Mouse (Mus musculus): ENCODE measurements at regions not wholly inside any gene's neighbourhood (a gene's known extent, or its start where the extent isn't known, plus 50 kb on each side); places are given as distances from the start of the nearest gene placed in this dataset.

DNA sequence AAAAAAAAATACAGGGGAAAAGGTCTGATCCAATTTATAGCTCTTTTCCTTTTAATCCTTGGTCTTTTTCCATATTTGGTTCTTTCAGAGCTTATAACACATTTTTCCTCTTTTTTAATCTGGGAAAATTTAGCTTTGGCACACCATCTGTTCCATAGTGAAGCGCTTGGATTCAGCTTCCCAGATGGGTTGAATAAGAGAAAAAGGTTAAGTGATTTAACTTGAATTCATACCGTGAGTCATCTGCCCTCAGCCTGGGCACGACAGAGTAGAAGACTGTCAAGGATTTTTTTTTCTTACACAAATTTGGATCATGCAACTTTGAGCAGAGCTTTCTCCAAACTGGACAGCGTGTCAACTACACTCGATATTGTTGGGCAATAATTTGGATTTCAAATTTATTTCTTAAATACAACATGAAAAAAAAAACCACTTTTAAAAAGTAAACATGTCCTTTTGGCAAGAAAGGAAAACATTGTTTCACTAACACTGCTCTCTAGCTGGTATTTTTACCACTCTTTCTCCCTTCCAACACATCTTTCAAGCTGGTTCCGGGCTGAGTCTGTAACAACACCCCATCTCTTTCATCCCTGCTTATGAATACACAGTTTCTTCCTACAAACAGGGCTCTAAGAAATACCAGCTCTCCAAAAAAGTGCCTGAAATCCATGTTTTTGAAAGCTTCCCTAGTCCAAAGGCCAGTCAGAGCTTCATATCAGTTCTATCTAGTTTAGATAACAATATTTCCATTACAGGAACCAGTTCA, 177.8 kb downstream of the Spry2 start:
- no peak for DNase-seq (ENCODE audit: low spot score in 2 of 2)

DNA sequence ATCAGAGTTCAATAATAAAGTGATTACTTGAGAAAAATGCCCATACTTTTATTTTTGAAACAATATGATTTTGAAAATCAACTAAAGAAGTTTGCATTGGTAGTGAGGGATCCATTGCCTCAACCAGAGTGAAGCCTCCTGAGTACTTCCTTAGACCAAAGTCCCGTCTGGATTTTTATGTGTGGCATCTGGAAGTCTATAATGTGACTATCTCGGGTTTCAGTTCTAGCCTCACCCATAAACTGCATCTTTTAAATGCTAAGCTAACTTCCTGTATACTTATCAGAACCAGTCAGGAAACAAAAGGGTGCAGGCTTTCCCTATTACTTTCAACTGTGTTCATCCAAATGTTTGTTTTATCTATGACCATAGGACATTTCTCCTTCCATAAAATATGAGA, 178.8 kb downstream of the Spry2 start:
- no peak for DNase-seq (ENCODE audit: low spot score in 2 of 2)

GRCm38 (mm10) chr14:105708691-105709090, 187.9 kb downstream of the Spry2 start:
- DNase-seq (ENCODE audit: low spot score in 2 of 2), result no peak

DNA sequence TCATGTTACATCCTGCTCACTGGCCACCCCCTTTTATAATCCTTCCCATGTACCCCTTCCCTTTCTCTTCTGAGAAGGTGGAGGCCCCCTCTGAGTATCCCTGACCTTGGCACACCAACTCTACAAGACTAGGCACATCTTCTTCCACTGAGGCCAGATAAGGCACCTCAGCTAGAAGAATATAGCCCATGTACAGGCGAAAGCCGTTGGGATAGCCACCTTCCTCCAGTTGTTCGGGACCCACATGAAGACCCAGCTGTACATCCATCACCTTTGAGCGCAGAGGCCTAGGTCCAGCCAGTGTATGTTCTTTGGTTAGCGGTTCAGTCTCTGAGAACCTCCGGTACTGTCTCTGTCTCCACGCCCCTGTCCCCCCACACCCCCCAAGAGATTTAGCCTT, 189.9 kb downstream of the Spry2 start:
- DNase-seq (ENCODE audit: low spot score in 2 of 2), result no peak

- no peak for DNase-seq (ENCODE audit: low spot score in 2 of 2)
Measured at GRCm38 (mm10) chr14:105698616-105699015, 198.0 kb downstream of the Spry2 start.

DNA sequence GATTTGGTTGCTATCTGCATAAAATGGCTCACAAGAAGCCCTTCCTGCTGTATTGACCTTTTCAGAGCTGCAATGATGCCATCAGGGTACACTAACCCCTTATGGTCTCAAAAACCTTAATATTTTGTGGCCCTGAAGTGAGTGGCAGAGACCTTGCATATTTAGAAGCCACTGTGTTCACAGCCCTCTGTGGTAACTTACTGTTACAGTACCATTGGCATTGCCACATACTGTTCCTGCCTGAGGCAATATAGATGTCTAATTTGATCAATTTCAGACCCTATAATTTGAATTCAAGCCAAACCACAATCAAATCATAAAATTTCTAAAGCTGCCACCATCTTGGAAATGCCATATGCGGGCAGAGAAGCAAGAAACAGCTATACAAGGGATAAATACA, 198.5 kb downstream of the Spry2 start:
- no peak for DNase-seq (ENCODE audit: low spot score in 2 of 2)

DNA sequence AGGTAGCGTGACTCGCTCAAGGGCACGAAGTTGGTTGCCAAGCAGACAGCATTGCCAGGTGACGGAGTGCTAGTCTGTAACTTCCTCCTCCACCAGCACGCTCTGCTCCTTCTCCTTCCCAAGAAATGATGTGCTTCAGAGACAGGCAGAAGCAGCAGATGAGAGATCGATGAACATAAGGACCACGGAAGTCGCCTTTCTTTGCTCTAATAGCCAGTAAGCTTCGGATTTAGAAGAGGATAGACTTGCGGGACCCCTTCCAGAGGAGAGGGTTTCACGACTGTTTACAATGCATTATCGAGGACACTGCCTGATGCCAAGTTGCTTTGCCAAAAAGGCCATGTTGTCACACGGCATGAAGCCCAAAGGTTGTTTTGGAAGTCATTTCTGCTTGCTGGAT, 199.2 kb downstream of the Spry2 start:
- no peak for DNase-seq (ENCODE audit: low spot score in 2 of 2)

GRCm38 (mm10) chr14:105694969-105695368, 201.7 kb downstream of the Spry2 start:
- DNase-seq (ENCODE audit: low spot score in 2 of 2), result no peak

- DNase-seq (ENCODE audit: low spot score in 2 of 2), result no peak
Measured at GRCm38 (mm10) chr14:105693713-105694112, 202.9 kb downstream of the Spry2 start.

DNA sequence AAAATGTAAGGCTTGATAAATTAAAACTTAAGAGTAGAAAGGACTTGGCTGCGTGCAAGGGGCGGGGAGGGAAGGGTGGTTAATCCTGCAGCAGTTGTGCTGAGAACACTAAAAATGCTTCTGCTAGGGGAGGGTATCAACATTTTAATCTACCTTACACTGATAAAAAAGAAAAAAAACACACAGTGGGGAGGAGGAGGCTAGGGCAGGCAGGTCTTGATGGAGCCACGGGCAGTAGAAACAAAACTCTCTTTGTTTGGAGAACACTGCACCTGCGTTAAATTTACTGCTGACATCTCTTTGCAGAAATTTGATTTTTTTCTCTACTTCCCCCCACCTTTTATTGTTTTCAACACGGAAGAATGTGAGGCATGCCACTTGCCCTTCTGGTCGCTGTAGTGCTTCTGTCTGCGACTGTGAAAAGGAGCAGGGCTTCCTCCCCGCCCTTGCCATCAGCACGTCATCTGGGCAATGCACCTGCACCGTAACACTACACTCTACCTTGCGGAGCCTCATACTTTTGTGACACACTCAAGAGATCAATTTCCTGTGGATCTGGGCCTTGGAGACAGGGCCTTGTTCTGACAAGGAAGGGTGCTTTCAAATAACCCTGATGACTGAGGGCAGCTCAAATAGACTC, 211.7 kb downstream of the Spry2 start:
- no peak for DNase-seq (ENCODE audit: low spot score in 2 of 2)

DNA sequence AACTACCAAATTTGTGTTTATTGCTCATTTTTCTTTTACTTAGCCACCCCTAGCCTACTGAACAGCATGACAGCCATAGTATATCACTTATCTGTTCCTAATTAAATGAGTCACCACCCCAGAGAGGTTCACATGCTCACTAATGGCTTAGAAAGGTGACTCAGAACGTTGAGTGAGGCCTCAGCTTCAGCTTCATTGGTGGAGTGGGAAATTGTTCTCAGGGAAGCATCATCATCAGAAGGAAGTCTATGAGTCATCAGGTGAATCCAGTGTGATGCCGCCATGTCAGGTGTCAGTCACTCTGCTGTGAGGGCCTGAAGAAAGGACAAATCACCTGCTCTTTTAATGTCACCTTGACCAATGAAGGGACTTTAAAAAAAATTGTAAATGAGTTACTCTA, 212.3 kb downstream of the Spry2 start:
- DNase-seq (ENCODE audit: low spot score in 2 of 2), result no peak

- no peak for DNase-seq (ENCODE audit: low spot score in 2 of 2)
Measured at GRCm38 (mm10) chr14:105676646-105676930, 220.0 kb downstream of the Spry2 start.

DNA sequence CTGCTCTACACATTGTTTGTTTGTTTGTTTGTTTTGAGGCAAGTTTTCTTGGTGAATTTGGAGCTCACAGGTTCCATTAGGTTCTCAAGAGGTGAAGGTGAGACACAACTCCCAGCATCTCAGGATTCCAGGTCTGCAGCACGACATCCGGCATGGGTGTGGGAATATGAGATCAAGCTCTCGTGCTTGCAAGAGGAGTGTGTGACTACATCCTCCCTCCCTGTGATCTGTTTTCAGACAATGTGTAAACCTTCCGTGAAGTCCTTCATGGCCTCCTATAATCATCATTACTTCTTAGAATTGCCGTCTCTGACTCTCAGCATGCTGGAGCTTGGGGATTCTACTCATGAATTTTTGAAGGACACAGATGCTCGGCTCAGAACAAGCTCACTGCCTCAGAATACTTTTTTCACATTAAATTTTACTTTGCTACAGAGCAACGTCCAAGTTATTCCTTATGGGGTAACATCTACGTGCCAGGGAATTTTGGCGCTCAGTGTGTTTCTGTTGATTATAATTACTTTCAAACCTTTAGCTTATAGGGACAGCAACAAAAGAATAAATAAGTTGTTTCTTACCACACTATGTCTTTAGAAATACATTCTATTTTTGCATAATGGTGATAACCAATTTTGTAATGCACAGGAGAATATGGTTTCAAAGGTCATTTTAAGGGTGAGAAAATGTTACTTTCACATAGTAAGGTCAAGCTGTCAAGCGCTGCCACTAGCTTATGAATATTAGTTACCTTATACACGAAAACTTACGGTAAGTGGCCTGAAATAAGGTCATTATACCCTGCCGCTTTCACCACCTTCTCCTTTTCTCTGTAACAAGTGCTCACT, 220.6 kb downstream of the Spry2 start:
- no peak for DNase-seq (ENCODE audit: low spot score in 2 of 2)

- no peak for DNase-seq (ENCODE audit: low spot score in 2 of 2)
Measured at GRCm38 (mm10) chr14:105675006-105675405, 221.6 kb downstream of the Spry2 start.

DNA sequence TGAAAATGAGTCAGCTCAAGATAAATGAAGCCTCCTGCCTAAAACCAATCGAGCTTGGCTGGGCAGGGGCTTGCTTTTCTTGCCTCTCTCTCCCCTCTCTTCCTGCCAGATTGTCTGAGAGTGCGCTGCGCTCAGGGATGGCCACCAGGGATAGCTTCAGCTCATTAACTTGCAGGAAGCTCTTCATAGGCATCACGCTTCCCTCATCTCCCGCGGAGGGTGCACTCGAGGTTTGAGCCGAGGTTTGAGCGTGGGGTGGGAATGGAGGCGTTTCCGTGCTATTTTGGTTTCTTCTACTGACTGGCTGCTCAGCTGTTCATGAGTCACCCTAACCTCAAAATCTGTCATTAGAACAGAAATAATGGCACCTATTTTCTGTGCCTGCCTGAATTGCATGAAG, 227.7 kb downstream of the Spry2 start:
- DNase-seq (ENCODE audit: low spot score in 2 of 2), result no peak

DNA sequence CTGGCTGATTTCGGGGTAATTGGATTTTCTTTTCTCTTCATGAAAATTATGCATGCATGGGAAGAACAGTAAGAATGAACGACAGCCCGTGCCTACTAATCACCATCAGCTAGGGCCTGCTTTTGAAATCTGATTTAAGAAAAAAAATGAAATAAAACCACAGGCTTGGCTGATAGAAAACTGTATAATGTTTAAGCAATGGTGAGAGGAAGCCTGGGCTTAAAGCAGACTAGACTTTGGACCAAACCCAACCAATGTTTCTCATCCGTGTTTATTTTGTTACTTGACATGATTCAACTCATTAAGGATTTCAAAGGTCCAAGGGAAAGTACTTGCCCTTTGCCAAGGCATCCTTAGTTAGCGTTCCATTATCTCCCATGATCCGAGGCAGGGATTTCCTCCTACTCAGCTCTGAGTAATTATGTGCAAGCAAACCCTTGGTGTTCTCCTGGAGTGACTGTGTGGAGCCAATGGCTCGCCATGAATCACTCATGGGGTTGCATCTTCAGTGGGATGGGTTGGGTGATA, 231.9 kb downstream of the Spry2 start:
- DNase-seq (ENCODE audit: low spot score in 2 of 2), result no peak

DNA sequence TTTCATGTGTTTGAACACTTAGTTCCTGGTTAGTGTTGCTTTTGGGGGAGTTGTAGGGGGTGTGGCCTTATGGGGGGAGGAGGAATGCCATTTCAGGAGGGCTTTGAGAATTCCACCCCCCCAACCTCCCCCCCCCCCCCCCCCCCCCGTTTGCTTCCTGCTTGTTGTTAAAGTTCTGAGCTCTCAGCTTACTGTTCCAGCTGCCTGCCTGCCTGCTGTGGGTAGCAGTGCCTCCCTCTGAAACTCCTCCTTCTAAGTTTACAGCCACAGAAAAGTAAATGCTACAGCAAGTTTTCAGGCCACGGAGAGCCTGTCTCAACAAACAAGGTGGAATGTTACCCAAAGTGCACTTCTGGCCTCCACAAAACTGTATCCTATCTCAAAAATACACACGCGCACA, 233.1 kb downstream of the Spry2 start:
- DNase-seq (ENCODE audit: low spot score in 2 of 2), result no peak

DNA sequence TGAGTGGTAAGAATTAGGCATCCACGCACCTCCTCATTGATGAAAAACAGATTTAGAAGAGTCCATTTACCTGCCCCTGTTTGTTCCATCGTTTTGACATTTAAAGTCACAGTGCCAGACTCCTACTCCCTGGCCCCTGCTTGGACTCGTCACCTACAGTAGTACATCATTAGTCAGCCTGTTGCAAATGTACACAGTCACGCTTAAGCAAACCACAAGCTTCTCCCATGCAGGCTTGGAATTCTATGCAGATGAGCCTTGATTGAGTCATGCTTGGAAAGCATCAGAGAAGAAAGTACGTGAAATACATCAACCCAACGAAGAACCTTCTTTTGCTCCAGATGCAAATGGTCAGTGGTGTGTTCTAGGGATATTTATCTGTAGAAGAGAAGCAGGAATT, 233.8 kb downstream of the Spry2 start:
- no peak for DNase-seq (ENCODE audit: low spot score in 2 of 2)

DNA sequence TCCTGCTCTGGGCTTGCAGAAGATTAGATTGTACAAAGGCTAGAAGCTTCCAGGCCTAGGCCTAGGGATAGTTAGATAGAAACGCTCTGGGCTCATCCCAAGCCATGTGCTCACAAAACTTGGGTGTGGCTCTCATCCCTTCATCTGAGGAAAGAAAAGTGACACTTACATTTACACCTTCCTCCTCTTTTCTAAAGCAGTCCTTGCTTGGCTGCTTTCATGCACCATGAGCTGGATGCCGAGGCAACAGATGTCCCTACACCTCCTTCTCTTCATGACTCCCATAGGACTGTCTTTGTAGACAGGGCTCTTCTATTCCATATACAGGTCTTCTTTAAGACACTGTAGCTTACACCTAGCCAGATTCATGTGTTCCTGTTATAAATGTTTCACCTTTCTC, 238.3 kb downstream of the Spry2 start:
- no peak for DNase-seq (ENCODE audit: low spot score in 2 of 2)

DNA sequence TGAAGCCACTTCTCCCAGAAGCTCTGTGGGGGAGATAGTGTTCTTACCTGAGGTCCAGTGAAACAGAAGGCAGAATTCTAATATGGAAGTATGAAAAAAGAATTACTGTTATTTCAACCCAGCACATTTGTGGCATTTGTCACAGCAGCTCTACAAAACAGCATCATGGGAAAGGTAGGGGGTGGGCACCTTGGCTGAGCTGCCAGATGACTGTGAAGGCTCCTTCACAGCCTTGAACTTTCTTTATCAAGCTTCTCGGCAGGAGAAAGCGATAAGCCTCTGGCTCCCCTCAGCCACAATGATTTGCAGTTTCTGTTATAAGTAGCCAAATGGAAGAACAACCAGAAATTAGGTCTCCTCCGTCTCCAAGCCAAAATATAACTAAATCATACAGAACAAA, 249.5 kb downstream of the Spry2 start:
- DNase-seq (ENCODE audit: low spot score in 2 of 2), result no peak

DNA sequence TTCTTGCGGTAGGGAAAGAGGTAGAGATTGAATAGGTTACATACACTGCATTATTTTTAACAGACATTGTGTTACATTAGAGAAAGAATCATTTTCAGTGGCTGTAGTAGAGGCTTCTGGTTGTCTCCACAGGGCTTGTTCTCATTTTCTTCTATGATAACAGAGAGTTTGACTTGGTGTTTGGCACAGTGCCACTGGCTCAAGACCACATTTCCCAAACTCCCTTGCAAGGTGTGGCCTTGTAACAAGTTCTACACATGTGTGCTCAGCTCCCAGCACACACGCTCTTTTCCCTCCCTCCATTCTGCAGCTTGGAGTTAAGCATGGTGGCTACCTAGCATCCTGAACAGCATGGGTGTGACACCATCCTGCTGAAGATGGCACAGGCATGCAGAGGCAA, 252.2 kb downstream of the Spry2 start:
- no peak for DNase-seq (ENCODE audit: low spot score in 2 of 2)

GRCm38 (mm10) chr14:105643285-105643957, 253.2 kb downstream of the Spry2 start:
- no peak for DNase-seq (ENCODE audit: low spot score in 2 of 2)

All from urinary bladder, adult 18-20 months (tissue).